Mouse (Mus musculus) brain, adult 2 months (tissue): Measurements from ENCODE around the gene Gm13277.
"Not testable (repeated sequence)": the region's sequence is repeated elsewhere in the genome, so short reads cannot be mapped to it uniquely, and the experiment has no call there.

ENCODE experiments used
- DNase-seq: peaks from one replicate; pipeline ENCODE4 v3.0.0; 2011; ENCODE audit warnings: low read depth, low spot score

The Gm13277 gene

GRCm38 (mm10) chr4:88788402-88788801 is at the start of gene Gm13277:
Gene Gm13277, plus strand, starts transcription at chr4:88788632.
- DNase-seq: not testable (repeated sequence)

GRCm38 (mm10) chr4:88739036-88739435 is 49.4 kb upstream of the Gm13277 start:
- no peak for DNase-seq

- DNase-seq: no peak
Observed at GRCm38 (mm10) chr4:88741426-88741825, 47.0 kb upstream of the Gm13277 start.

- no peak for DNase-seq
Observed at GRCm38 (mm10) chr4:88742771-88743371, 45.6 kb upstream of the Gm13277 start.

- DNase-seq: no peak
Observed at GRCm38 (mm10) chr4:88744207-88744606, 44.2 kb upstream of the Gm13277 start.

- DNase-seq: no peak
Observed at GRCm38 (mm10) chr4:88749926-88750325, 38.5 kb upstream of the Gm13277 start.

GRCm38 (mm10) chr4:88754818-88755340 is 33.6 kb upstream of the Gm13277 start, which contains the start of gene Gm13271:
Gene Gm13271, plus strand, starts transcription at chr4:88754868.
- DNase-seq: not testable (repeated sequence)

- not testable (repeated sequence) for DNase-seq
Observed at GRCm38 (mm10) chr4:88756581-88757513, 31.6 kb upstream of the Gm13277 start.

- peak; percentile 90 for DNase-seq
Observed at GRCm38 (mm10) chr4:88757628-88758031, 30.8 kb upstream of the Gm13277 start.

GRCm38 (mm10) chr4:88758751-88759150 is 29.7 kb upstream of the Gm13277 start:
- not testable (repeated sequence) for DNase-seq

GRCm38 (mm10) chr4:88759610-88760268 is 28.7 kb upstream of the Gm13277 start, which contains the start of gene Gm13283:
Gene Gm13283, plus strand, starts transcription at chr4:88760119.
- DNase-seq: not testable (repeated sequence)

- DNase-seq: peak; percentile 85
Observed at GRCm38 (mm10) chr4:88760431-88760830, 28.0 kb upstream of the Gm13277 start.

GRCm38 (mm10) chr4:88761776-88762175 is 26.7 kb upstream of the Gm13277 start:
- not testable (repeated sequence) for DNase-seq

GRCm38 (mm10) chr4:88762341-88762740 is 26.1 kb upstream of the Gm13277 start:
- DNase-seq: not testable (repeated sequence)

- peak; percentile 84 for DNase-seq
Observed at GRCm38 (mm10) chr4:88763384-88764018, 24.9 kb upstream of the Gm13277 start.

- not testable (repeated sequence) for DNase-seq
Observed at GRCm38 (mm10) chr4:88773534-88773933, 14.9 kb upstream of the Gm13277 start, which contains the start of gene Gm13290. Gene Gm13290, plus strand, starts transcription at chr4:88773834.

- DNase-seq: not testable (repeated sequence)
Observed at GRCm38 (mm10) chr4:88776622-88777021, 11.8 kb upstream of the Gm13277 start, which contains the start of gene Gm13289. Gene Gm13289, plus strand, starts transcription at chr4:88776922.

- not testable (repeated sequence) for DNase-seq
Observed at GRCm38 (mm10) chr4:88779550-88779949, 8.9 kb upstream of the Gm13277 start, which contains the start of gene Gm13272. Gene Gm13272, plus strand, starts transcription at chr4:88779850.

- DNase-seq: not testable (repeated sequence)
Observed at GRCm38 (mm10) chr4:88780320-88780719, 8.1 kb upstream of the Gm13277 start.

GRCm38 (mm10) chr4:88781831-88782230 is 6.6 kb upstream of the Gm13277 start, which contains the start of gene Ifnz:
Gene Ifnz, plus strand, starts transcription at chr4:88782131.
- not testable (repeated sequence) for DNase-seq

GRCm38 (mm10) chr4:88782335-88782734 is 6.1 kb upstream of the Gm13277 start:
- DNase-seq: not testable (repeated sequence)
